Mouse (Mus musculus): ENCODE results near the gene Dll3. TPM values are rescaled to one million over a fixed set of nuclear protein-coding genes. Genes with fewer than 3 reads are reported as not detected.
"Not testable (repeated sequence)": the region's sequence is repeated elsewhere in the genome, so short reads cannot be mapped to it uniquely, and the experiment has no call there.

The Dll3 gene
- polyA plus RNA-seq, 1 experiment, result 2.2 TPM

GRCm38 (mm10) chr7:28267129-28268041 is 34.7 kb downstream of the Dll3 start, which contains the start of gene Eid2:
TSS of gene Eid2 (plus strand) at chr7:28267881.
- H3K27ac ChIP-seq (ENCODE audit: insufficient read depth, low read length), result peak within 1 kb of the TSS; percentile 85
- peaks cover 2% of the 10 kb centered on the region; the same call in 1 of the 2 replicates for H3K4me1 ChIP-seq (ENCODE audit: control insufficient read depth, insufficient read depth, low read length)
- TF ChIP-seq POLR2A (IDR thresholded peaks at IDR 0.05; ENCODE audit: extremely low read depth, insufficient read depth, low read length), result peak; percentile 92
- TF ChIP-seq CTCF (IDR thresholded peaks at IDR 0.05; ENCODE audit: extremely low read depth, insufficient read depth, low read length), result no peak
- peak within 1 kb of the TSS; percentile 96 for H3K4me3 ChIP-seq (ENCODE audit: insufficient read depth, low read length)

- H3K27ac ChIP-seq (ENCODE audit: insufficient read depth, low read length), result no peak overlapping the region
- no peak for TF ChIP-seq CTCF (IDR thresholded peaks at IDR 0.05; ENCODE audit: extremely low read depth, insufficient read depth, low read length)
- peaks cover 2% of the 10 kb centered on the region; the same call in 1 of the 2 replicates for H3K4me1 ChIP-seq (ENCODE audit: control insufficient read depth, insufficient read depth, low read length)
- no peak overlapping the region for H3K4me3 ChIP-seq (ENCODE audit: insufficient read depth, low read length)
Measured at GRCm38 (mm10) chr7:28265391-28265790, 36.6 kb downstream of the Dll3 start.

GRCm38 (mm10) chr7:28263786-28264185 is 38.3 kb downstream of the Dll3 start:
- no peak overlapping the region for H3K4me3 ChIP-seq (ENCODE audit: insufficient read depth, low read length)

GRCm38 (mm10) chr7:28262861-28263260 is 39.2 kb downstream of the Dll3 start:
- TF ChIP-seq POLR2A (IDR thresholded peaks at IDR 0.05; ENCODE audit: extremely low read depth, insufficient read depth, low read length) (no peak), CTCF (IDR thresholded peaks at IDR 0.05; ENCODE audit: extremely low read depth, insufficient read depth, low read length) (no peak)
- H3K27ac ChIP-seq (ENCODE audit: insufficient read depth, low read length), result no peak overlapping the region
- H3K4me3 ChIP-seq (ENCODE audit: insufficient read depth, low read length), result no peak overlapping the region
- no peaks in the 10 kb centered on the region for H3K4me1 ChIP-seq (ENCODE audit: control insufficient read depth, insufficient read depth, low read length)

More at GRCm38 (mm10) chr7:28263786-28264185, 38.3 kb downstream of the Dll3 start:
- no peak for TF ChIP-seq POLR2A (IDR thresholded peaks at IDR 0.05; ENCODE audit: extremely low read depth, insufficient read depth, low read length)
- 0 out of 2 replicates have a peak, but pooled peaks have one; percentile 12 for TF ChIP-seq CTCF (IDR thresholded peaks at IDR 0.05; ENCODE audit: extremely low read depth, insufficient read depth, low read length)
- H3K4me1 ChIP-seq (ENCODE audit: control insufficient read depth, insufficient read depth, low read length), result peaks cover under 1% of the 10 kb centered on the region; the same call in 1 of the 2 replicates
- H3K27ac ChIP-seq (ENCODE audit: insufficient read depth, low read length), result no peak overlapping the region

GRCm38 (mm10) chr7:28255476-28255875 is 46.6 kb downstream of the Dll3 start:
- Histone ChIP-seq H3K4me1 (ENCODE audit: control insufficient read depth, insufficient read depth, low read length) (no peaks in the 10 kb centered on the region), H3K4me3 (ENCODE audit: insufficient read depth, low read length) (no peak overlapping the region), H3K27ac (ENCODE audit: insufficient read depth, low read length) (no peak overlapping the region)
- TF ChIP-seq CTCF (IDR thresholded peaks at IDR 0.05; ENCODE audit: extremely low read depth, insufficient read depth, low read length), result 0 out of 2 replicates have a peak, but pooled peaks have one; percentile 5
- no peak for TF ChIP-seq POLR2A (IDR thresholded peaks at IDR 0.05; ENCODE audit: extremely low read depth, insufficient read depth, low read length)

- H3K27ac ChIP-seq (ENCODE audit: insufficient read depth, low read length), result no peak overlapping the region
- TF ChIP-seq POLR2A (IDR thresholded peaks at IDR 0.05; ENCODE audit: extremely low read depth, insufficient read depth, low read length) (no peak), CTCF (IDR thresholded peaks at IDR 0.05; ENCODE audit: extremely low read depth, insufficient read depth, low read length) (no peak)
- no peak overlapping the region for H3K4me3 ChIP-seq (ENCODE audit: insufficient read depth, low read length)
- H3K4me1 ChIP-seq (ENCODE audit: control insufficient read depth, insufficient read depth, low read length), result no peaks in the 10 kb centered on the region
Measured at GRCm38 (mm10) chr7:28254591-28254990, 47.4 kb downstream of the Dll3 start.

GRCm38 (mm10) chr7:28251976-28252375 is 50.1 kb downstream of the Dll3 start:
- H3K4me3 ChIP-seq (ENCODE audit: insufficient read depth, low read length), result no peak overlapping the region
- H3K4me1 ChIP-seq (ENCODE audit: control insufficient read depth, insufficient read depth, low read length), result no peaks in the 10 kb centered on the region
- TF ChIP-seq POLR2A (IDR thresholded peaks at IDR 0.05; ENCODE audit: extremely low read depth, insufficient read depth, low read length), result no peak
- H3K27ac ChIP-seq (ENCODE audit: insufficient read depth, low read length), result no peak overlapping the region

GRCm38 (mm10) chr7:28248957-28249356 is 53.1 kb downstream of the Dll3 start:
- no peak for TF ChIP-seq POLR2A (IDR thresholded peaks at IDR 0.05; ENCODE audit: extremely low read depth, insufficient read depth, low read length)
- no peak for TF ChIP-seq CTCF (IDR thresholded peaks at IDR 0.05; ENCODE audit: extremely low read depth, insufficient read depth, low read length)
- Histone ChIP-seq H3K4me1 (ENCODE audit: control insufficient read depth, insufficient read depth, low read length) (no peaks in the 10 kb centered on the region), H3K27ac (ENCODE audit: insufficient read depth, low read length) (no peak overlapping the region), H3K4me3 (ENCODE audit: insufficient read depth, low read length) (no peak overlapping the region)

- H3K27ac ChIP-seq (ENCODE audit: insufficient read depth, low read length); H3K4me3 ChIP-seq (ENCODE audit: insufficient read depth, low read length); H3K4me1 ChIP-seq (ENCODE audit: control insufficient read depth, insufficient read depth, low read length): not testable (repeated sequence)
Measured at GRCm38 (mm10) chr7:28243943-28244342, 58.1 kb downstream of the Dll3 start.

Other genes starting within 250 kb of the Dll3 start
- 0.21 and 0.40 TPM in 2 replicates for gene Fcgbp, start 231.0 kb downstream of the Dll3 start, polyA plus RNA-seq (2012; rRNA removed)
- 0.06 TPM in 1 of 2 replicates, not detected in the other for gene 9530053A07Rik, start 172.8 kb downstream of the Dll3 start, polyA plus RNA-seq (2012; rRNA removed)
- 78.3 and 82.6 TPM in 2 replicates for gene Fbl, start 132.5 kb downstream of the Dll3 start, polyA plus RNA-seq (2012; rRNA removed)
- gene Dyrk1b, start 122.8 kb downstream of the Dll3 start, polyA plus RNA-seq (2012; rRNA removed), result 30.7 and 31.1 TPM in 2 replicates
- gene Eid2, start 34.4 kb downstream of the Dll3 start, polyA plus RNA-seq (2012; rRNA removed), result 49.2 and 52.2 TPM in 2 replicates
- 26.4 and 27.0 TPM in 2 replicates for gene Eid2b, start 24.5 kb downstream of the Dll3 start, polyA plus RNA-seq (2012; rRNA removed)
- 0.92 and 1.0 TPM in 2 replicates for gene Selenov, start 11.1 kb downstream of the Dll3 start, polyA plus RNA-seq (2012; rRNA removed)
- 56.9 and 58.6 TPM in 2 replicates for gene Timm50, start 9.8 kb upstream of the Dll3 start, polyA plus RNA-seq (2012; rRNA removed)
- 112 and 113 TPM in 2 replicates for gene Supt5, start 36.5 kb upstream of the Dll3 start, polyA plus RNA-seq (2012; rRNA removed)
- gene Rps16, start 48.4 kb upstream of the Dll3 start, polyA plus RNA-seq (2012; rRNA removed), result 648 and 653 TPM in 2 replicates
- gene Plekhg2, start 70.4 kb upstream of the Dll3 start, polyA plus RNA-seq (2012; rRNA removed), result 3.5 and 4.2 TPM in 2 replicates
- 3.6 and 3.8 TPM in 2 replicates for gene Zfp36, start 78.0 kb upstream of the Dll3 start, polyA plus RNA-seq (2012; rRNA removed)
- gene Med29, start 90.5 kb upstream of the Dll3 start, polyA plus RNA-seq (2012; rRNA removed), result 38.6 and 42.6 TPM in 2 replicates
- gene Paf1, start 90.7 kb upstream of the Dll3 start, polyA plus RNA-seq (2012; rRNA removed), result 101 and 108 TPM in 2 replicates
- gene Gmfg, start 135.2 kb upstream of the Dll3 start, polyA plus RNA-seq (2012; rRNA removed), result 2.8 and 5.1 TPM in 2 replicates
- 47.0 and 51.1 TPM in 2 replicates for gene Lrfn1, start 149.7 kb upstream of the Dll3 start, polyA plus RNA-seq (2012; rRNA removed)
- gene Ifnl2, start 208.2 kb upstream of the Dll3 start, polyA plus RNA-seq (2012; rRNA removed), result not detected in 2 replicates
- not detected in 2 replicates for gene Ifnl3, start 220.6 kb upstream of the Dll3 start, polyA plus RNA-seq (2012; rRNA removed)
- gene Sycn, start 238.6 kb upstream of the Dll3 start, polyA plus RNA-seq (2012; rRNA removed), result not detected in 2 replicates
- gene Nccrp1, start 245.0 kb upstream of the Dll3 start, polyA plus RNA-seq (2012; rRNA removed), result 0.10 and 0.15 TPM in 2 replicates

Measured in cortical plate, adult 2 months (tissue).